Mouse (Mus musculus) limb, embryonic 14.5 days (tissue): ENCODE results near the gene Eva1c. TPM values are rescaled to one million over a fixed set of nuclear protein-coding genes. Genes with fewer than 3 reads are reported as not detected.

Source experiments
- ATAC-seq: fragments of 200-750 bp; cut with Nextera tagmentation; 2 replicates; pipeline ENCODE4 v1.8.0; 2017; ENCODE audit warnings: low read depth, moderate number of reproducible peaks, moderate TSS enrichment; ENCODE audit not compliant: low FRiP score
- DNase-seq: peaks from one replicate; pipeline ENCODE4 v3.0.0-alpha.2; 2015; ENCODE audit warnings: low spot score
- H3K27ac ChIP-seq: fragments of 300-500 bp; sonication (generic); replicated peaks from 2 replicates; pipeline ENCODE4 v1.5.1; 2014; ENCODE audit warnings: low read depth, mild to moderate bottlenecking, low read length, moderate library complexity, mixed read lengths
- H3K27me3 ChIP-seq: fragments of 300-500 bp; sonication (generic); 2 replicates; pipeline ENCODE4 v1.6.1; 2014; ENCODE audit warnings: low read length, mixed read lengths; ENCODE audit not compliant: control insufficient read depth, insufficient read depth
- H3K36me3 ChIP-seq: fragments of 300-500 bp; sonication (generic); 2 replicates; pipeline ENCODE4 v1.6.1; 2014; ENCODE audit warnings: mild to moderate bottlenecking, low read length, moderate library complexity, mixed read lengths; ENCODE audit not compliant: control insufficient read depth, insufficient read depth
- H3K4me1 ChIP-seq: fragments of 300-500 bp; sonication (generic); 2 replicates; pipeline ENCODE4 v1.6.1; 2014; ENCODE audit warnings: antibody characterized with exemption, low read length, mixed read lengths; ENCODE audit not compliant: control insufficient read depth, insufficient read depth
- H3K4me2 ChIP-seq: fragments of 300-500 bp; sonication (generic); replicated peaks from 2 replicates; pipeline ENCODE4 v1.6.1; 2014; ENCODE audit warnings: low read depth, mild to moderate bottlenecking, low read length, moderate library complexity; ENCODE audit not compliant: severe bottlenecking
- H3K4me3 ChIP-seq: fragments of 300-500 bp; sonication (generic); replicated peaks from 2 replicates; pipeline ENCODE4 v1.5.1; 2014; ENCODE audit warnings: low read length
- H3K9ac ChIP-seq: fragments of 300-500 bp; sonication (generic); 2 replicates; pipeline ENCODE4 v1.6.1; 2014; ENCODE audit warnings: mild to moderate bottlenecking, low read depth, low read length, moderate library complexity; ENCODE audit not compliant: severe bottlenecking
- H3K9me3 ChIP-seq: fragments of 300-500 bp; sonication (generic); 2 replicates; pipeline ENCODE4 v1.6.1; 2016; ENCODE audit warnings: low read length; ENCODE audit not compliant: control insufficient read depth
- POLR2A ChIP-seq: fragments of 200-500 bp; IDR thresholded peaks from 2 replicates; pipeline ENCODE4 v1.8.0; 2012; ENCODE audit warnings: inconsistent platforms, mild to moderate bottlenecking, moderate library complexity, borderline replicate concordance; ENCODE audit not compliant: insufficient read depth, insufficient read length; ENCODE audit errors: extremely low read depth
- WGBS: fragments of 180-500 bp; shearing (Covaris S2); extraction: QIAGEN DNeasy Blood & Tissue Kit; methylation state at CpG from one replicate; pipeline ENCODE4 v1.1.7; 2014; 5-methylcytosine and 5-hydroxymethylcytosine counted together
- microRNA-seq: library from miRNA; unstranded; fragments of <30 nt; microRNA quantifications from one replicate; pipeline ENCODE4, GENCODE M21; 2016
- polyA plus RNA-seq, 2 experiments: library from polyadenylated mRNA; depleted of rRNA in 1 of 2; stranded (reverse) in 1 of 2; unstranded in 1 of 2; fragments of >200 nt; fragmentation: Nextera tagmentation in 1 of 2; extraction: Ambion mirVana in 1 of 2; gene quantifications; 2 replicates each; pipeline versions ENCODE4 v1.2.1 to v1.2.3; 2012 to 2014

Gene Eva1c
- polyA plus RNA-seq, 2 experiments = 1.4 to 2.6 TPM

DNA sequence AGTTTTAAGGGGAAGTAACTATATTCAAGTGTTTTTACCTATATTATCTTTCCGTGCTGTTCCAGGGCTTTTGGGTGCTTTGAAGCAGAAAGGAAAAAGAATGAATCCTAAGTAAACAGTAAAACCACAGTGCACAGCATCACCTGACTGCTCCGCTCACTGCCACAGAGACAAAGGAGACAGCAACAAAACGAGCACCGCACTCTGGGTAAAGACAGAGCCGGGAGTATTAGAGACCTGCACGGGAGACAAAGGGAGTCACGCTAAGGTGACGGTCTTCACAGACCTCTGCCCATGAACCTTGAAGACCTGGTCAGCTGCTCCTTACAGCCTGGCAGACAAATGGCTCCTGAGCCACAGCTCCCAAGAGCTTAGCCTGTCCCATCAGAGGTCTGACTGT, 120.5 kb downstream of the Eva1c start:
- Histone ChIP-seq H3K36me3 (peaks cover 34% of the 10 kb centered on the region), H3K4me2 (no peak overlapping the region), H3K27me3 (no peaks in the 10 kb centered on the region), H3K4me1 (no peaks in the 10 kb centered on the region), H3K9me3 (no peaks in the 10 kb centered on the region), H3K9ac (no peak overlapping the region), H3K4me3 (no peak overlapping the region), H3K27ac (no peak overlapping the region)
- DNase-seq = no peak
- no peak for ATAC-seq
- no peak for TF ChIP-seq POLR2A
- 88% methylated on average over 8 of the region's 8 CpGs for WGBS

DNA sequence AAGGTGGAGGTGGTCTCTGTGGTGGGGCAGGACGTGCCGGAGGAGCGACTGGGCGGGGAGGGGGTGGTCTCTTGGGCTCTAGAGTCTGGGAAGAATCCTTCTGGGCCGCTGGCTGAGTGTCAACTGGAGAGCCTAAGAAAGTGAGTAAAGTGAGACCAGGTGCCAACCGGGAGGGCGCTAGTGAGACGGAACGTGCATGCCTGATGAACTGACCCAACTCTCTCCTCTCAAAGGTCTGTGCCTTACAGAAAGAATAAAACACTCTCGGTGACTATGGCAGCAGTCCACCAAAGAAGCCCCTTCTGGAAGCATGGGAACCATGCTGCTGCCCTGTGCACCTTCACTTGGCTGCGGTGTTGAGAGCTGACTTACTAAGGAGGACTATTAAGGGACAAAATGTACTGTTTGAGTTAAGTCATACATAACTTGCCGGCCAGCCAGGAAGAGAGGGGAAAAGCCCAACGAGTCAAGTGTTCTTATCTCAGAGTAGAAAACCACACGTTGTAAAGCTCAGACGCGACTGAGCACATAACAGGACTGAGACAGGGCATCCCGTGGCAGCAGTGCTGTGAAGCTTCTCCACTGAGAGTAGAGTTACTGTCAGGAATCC, 123.9 kb downstream of the Eva1c start:
- no peak for ATAC-seq
- H3K4me2 ChIP-seq = no peak overlapping the region
- H3K27ac ChIP-seq = no peak overlapping the region
- H3K27me3 ChIP-seq = no peaks in the 10 kb centered on the region
- WGBS = 57% methylated on average over 17 of the region's 17 CpGs
- no peak overlapping the region for H3K9ac ChIP-seq
- no peak overlapping the region for H3K4me3 ChIP-seq
- TF ChIP-seq POLR2A = no peak
- H3K9me3 ChIP-seq = no peaks in the 10 kb centered on the region
- H3K4me1 ChIP-seq = no peaks in the 10 kb centered on the region
- peaks cover 19% of the 10 kb centered on the region for H3K36me3 ChIP-seq
- no peak for DNase-seq

DNA sequence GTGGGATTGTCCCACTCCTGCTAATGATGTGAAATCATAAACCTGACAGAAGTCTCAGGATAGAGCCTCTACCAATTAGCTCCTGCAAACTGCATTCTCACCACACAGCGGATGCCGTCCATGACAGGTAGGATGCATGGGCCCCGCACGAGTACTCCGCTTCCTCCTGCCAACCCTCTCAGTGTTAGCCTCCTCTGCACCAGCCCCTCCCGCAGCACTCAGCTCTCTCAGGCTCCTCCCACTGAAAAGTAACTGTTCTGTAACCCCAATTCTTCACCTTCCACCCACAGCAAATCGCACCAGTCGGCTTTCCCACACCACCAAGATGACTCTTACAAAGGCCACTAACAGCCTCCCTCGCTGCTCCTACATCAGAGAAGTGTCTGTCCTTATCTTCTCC, 126.6 kb downstream of the Eva1c start:
- Histone ChIP-seq H3K9ac (no peak overlapping the region), H3K4me1 (no peaks in the 10 kb centered on the region), H3K9me3 (no peaks in the 10 kb centered on the region), H3K36me3 (peaks cover 17% of the 10 kb centered on the region), H3K4me2 (no peak overlapping the region), H3K27me3 (no peaks in the 10 kb centered on the region), H3K27ac (no peak overlapping the region), H3K4me3 (no peak overlapping the region)
- ATAC-seq (no peak), DNase-seq (no peak)
- 88% methylated on average over 9 of the region's 9 CpGs for WGBS
- no peak for TF ChIP-seq POLR2A

DNA sequence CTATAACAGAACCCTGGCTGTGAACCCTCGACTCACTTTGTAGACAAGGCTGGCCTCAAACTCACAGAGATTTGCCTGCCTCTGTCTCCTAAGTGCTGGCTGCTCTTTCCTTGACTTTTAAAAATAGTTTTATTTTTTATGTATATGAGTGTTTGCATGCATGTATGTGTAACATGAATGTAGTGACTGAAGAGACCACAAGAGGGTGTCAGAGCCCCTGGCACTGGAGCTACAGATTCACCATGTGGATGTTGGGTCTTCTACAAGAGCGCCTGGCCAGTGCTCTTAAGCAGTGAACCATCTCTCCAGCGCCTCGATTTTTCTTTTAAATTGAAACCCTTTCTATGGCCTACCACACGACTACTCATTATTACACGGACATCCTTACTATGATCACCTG, 127.3 kb downstream of the Eva1c start:
- no peak for ATAC-seq
- no peak overlapping the region for H3K4me2 ChIP-seq

More for the DNA sequence above, 127.3 kb downstream of the Eva1c start:
- peaks cover 17% of the 10 kb centered on the region for H3K36me3 ChIP-seq
- H3K27me3 ChIP-seq = no peaks in the 10 kb centered on the region
- no peak overlapping the region for H3K27ac ChIP-seq
- H3K4me3 ChIP-seq = no peak overlapping the region
- no peak for DNase-seq
- no peaks in the 10 kb centered on the region for H3K4me1 ChIP-seq
- 88% methylated on average over 6 of the region's 6 CpGs for WGBS
- TF ChIP-seq POLR2A = no peak
- H3K9me3 ChIP-seq = no peaks in the 10 kb centered on the region
- no peak overlapping the region for H3K9ac ChIP-seq

Small RNA genes within 50 kb of the gene (microRNA-seq; reads per million reads assigned to microRNA genes)
- not detected for gene Gm22933

Other genes starting within 250 kb of the Eva1c start
- 45.7 and 48.4 TPM in 2 replicates for gene Mis18a, start 99.3 kb upstream of the Eva1c start, polyA plus RNA-seq (2012; rRNA removed)
- 59.0 and 61.2 TPM in 2 replicates for gene Mis18a, start 99.3 kb upstream of the Eva1c start, polyA plus RNA-seq (2014; fragmentation: Nextera tagmentation; extraction: Ambion mirVana)
- 0.13 and 0.28 TPM in 2 replicates for gene Mrap, start 88.5 kb upstream of the Eva1c start, polyA plus RNA-seq (2012; rRNA removed)
- not detected in 2 replicates for gene Mrap, start 88.5 kb upstream of the Eva1c start, polyA plus RNA-seq (2014; fragmentation: Nextera tagmentation; extraction: Ambion mirVana)
- 8.6 and 9.8 TPM in 2 replicates for gene Urb1, start 16.3 kb upstream of the Eva1c start, polyA plus RNA-seq (2012; rRNA removed)
- gene Urb1, start 16.3 kb upstream of the Eva1c start, polyA plus RNA-seq (2014; fragmentation: Nextera tagmentation; extraction: Ambion mirVana) = 10.6 and 11.4 TPM in 2 replicates
- gene Cfap298, start 108.4 kb downstream of the Eva1c start, polyA plus RNA-seq (2012; rRNA removed) = 12.0 and 17.0 TPM in 2 replicates
- gene Cfap298, start 108.4 kb downstream of the Eva1c start, polyA plus RNA-seq (2014; fragmentation: Nextera tagmentation; extraction: Ambion mirVana) = 30.7 and 33.1 TPM in 2 replicates
- gene Synj1, start 184.6 kb downstream of the Eva1c start, polyA plus RNA-seq (2012; rRNA removed) = 19.2 and 23.9 TPM in 2 replicates
- gene Synj1, start 184.6 kb downstream of the Eva1c start, polyA plus RNA-seq (2014; fragmentation: Nextera tagmentation; extraction: Ambion mirVana) = 13.8 and 14.5 TPM in 2 replicates
- 117 and 132 TPM in 2 replicates for gene Paxbp1, start 217.8 kb downstream of the Eva1c start, polyA plus RNA-seq (2012; rRNA removed)
- gene Paxbp1, start 217.8 kb downstream of the Eva1c start, polyA plus RNA-seq (2014; fragmentation: Nextera tagmentation; extraction: Ambion mirVana) = 56.2 and 69.4 TPM in 2 replicates